Mouse (Mus musculus) splenic B cell, adult 2 months (primary cell): ENCODE data around the gene Dpep3.
A peak's percentile ranks its signal among the peaks of the same experiment; 100 is the strongest.

Source experiments
- DNase-seq: peaks from one replicate; pipeline ENCODE4 v3.0.0-alpha.2; 2011; ENCODE audit warnings: low read depth, low spot score
- H3K27me3 ChIP-seq: 2 replicates; pipeline ENCODE4 v1.6.1; 2012; ENCODE audit warnings: mild to moderate bottlenecking, low read length, moderate library complexity, mixed read lengths; ENCODE audit not compliant: control insufficient read depth, poor library complexity, insufficient read depth, severe bottlenecking
- H3K36me3 ChIP-seq: 2 replicates; pipeline ENCODE4 v1.6.1; 2012; ENCODE audit warnings: mild to moderate bottlenecking, low read length, moderate library complexity, mixed read lengths; ENCODE audit not compliant: control insufficient read depth, poor library complexity, insufficient read depth, severe bottlenecking

Gene Dpep3

GRCm38 (mm10) chr8:105964506-105965265, 14.5 kb downstream of the Dpep3 start:
- no peak for DNase-seq
- Histone ChIP-seq H3K36me3 (no peaks in the 10 kb centered on the region), H3K27me3 (no peaks in the 10 kb centered on the region)

GRCm38 (mm10) chr8:105961536-105961935, 17.7 kb downstream of the Dpep3 start:
- Histone ChIP-seq H3K36me3 (no peaks in the 10 kb centered on the region), H3K27me3 (no peaks in the 10 kb centered on the region)
- DNase-seq: no peak

GRCm38 (mm10) chr8:105961101-105961500, 18.1 kb downstream of the Dpep3 start:
- no peaks in the 10 kb centered on the region for H3K36me3 ChIP-seq
- H3K27me3 ChIP-seq: no peaks in the 10 kb centered on the region
- DNase-seq: no peak

GRCm38 (mm10) chr8:105959350-105959749, 19.9 kb downstream of the Dpep3 start:
- no peaks in the 10 kb centered on the region for H3K36me3 ChIP-seq
- H3K27me3 ChIP-seq: no peaks in the 10 kb centered on the region
- no peak for DNase-seq

- no peaks in the 10 kb centered on the region for H3K27me3 ChIP-seq
- no peak for DNase-seq
- no peaks in the 10 kb centered on the region for H3K36me3 ChIP-seq
Observed at GRCm38 (mm10) chr8:105957813-105958212, 21.4 kb downstream of the Dpep3 start.

- no peaks in the 10 kb centered on the region for H3K36me3 ChIP-seq
- DNase-seq: no peak
- no peaks in the 10 kb centered on the region for H3K27me3 ChIP-seq
Observed at GRCm38 (mm10) chr8:105956556-105956955, 22.7 kb downstream of the Dpep3 start.

GRCm38 (mm10) chr8:105951057-105951659, 28.1 kb downstream of the Dpep3 start:
- H3K36me3 ChIP-seq: no peaks in the 10 kb centered on the region
- H3K27me3 ChIP-seq: no peaks in the 10 kb centered on the region
- no peak for DNase-seq

GRCm38 (mm10) chr8:105949350-105949749, 29.9 kb downstream of the Dpep3 start:
- 0 out of 2 replicates have a peak, but pooled peaks cover 3% of the 10 kb centered on the region for H3K36me3 ChIP-seq
- no peaks in the 10 kb centered on the region for H3K27me3 ChIP-seq
- no peak for DNase-seq

GRCm38 (mm10) chr8:105943321-105943739, 35.9 kb downstream of the Dpep3 start, which contains the start of gene Lcat:
Gene Lcat (minus strand): TSS chr8:105943382.
- no peak for DNase-seq
- no peaks in the 10 kb centered on the region for H3K27me3 ChIP-seq

GRCm38 (mm10) chr8:105942542-105942941, 36.7 kb downstream of the Dpep3 start:
- no peaks in the 10 kb centered on the region for H3K27me3 ChIP-seq
- no peak for DNase-seq
- H3K36me3 ChIP-seq: 0 out of 2 replicates have a peak, but pooled peaks cover 3% of the 10 kb centered on the region

More at GRCm38 (mm10) chr8:105943321-105943739, 35.9 kb downstream of the Dpep3 start, which contains the start of gene Lcat:
- 0 out of 2 replicates have a peak, but pooled peaks cover 3% of the 10 kb centered on the region for H3K36me3 ChIP-seq

GRCm38 (mm10) chr8:105942026-105942425, 37.2 kb downstream of the Dpep3 start:
- H3K27me3 ChIP-seq: no peaks in the 10 kb centered on the region
- H3K36me3 ChIP-seq: 0 out of 2 replicates have a peak, but pooled peaks cover 3% of the 10 kb centered on the region
- DNase-seq: no peak

- no peaks in the 10 kb centered on the region for H3K27me3 ChIP-seq
- peak; percentile 29 for DNase-seq
Observed at GRCm38 (mm10) chr8:105938306-105938669, 40.9 kb downstream of the Dpep3 start, which contains the start of gene Psmb10. Gene Psmb10 (minus strand): TSS chr8:105938444.

GRCm38 (mm10) chr8:105937496-105938305, 41.5 kb downstream of the Dpep3 start:
- Histone ChIP-seq H3K27me3 (no peaks in the 10 kb centered on the region), H3K36me3 (no peaks in the 10 kb centered on the region)
- DNase-seq: peak; percentile 69

More at GRCm38 (mm10) chr8:105938306-105938669, 40.9 kb downstream of the Dpep3 start, which contains the start of gene Psmb10:
- no peaks in the 10 kb centered on the region for H3K36me3 ChIP-seq

GRCm38 (mm10) chr8:105936866-105937475, 42.3 kb downstream of the Dpep3 start:
- Histone ChIP-seq H3K36me3 (no peaks in the 10 kb centered on the region), H3K27me3 (no peaks in the 10 kb centered on the region)
- DNase-seq: peak; percentile 85
